Mouse (Mus musculus): ENCODE measurements around the gene Col15a1. TPM values are rescaled to one million over a fixed set of nuclear protein-coding genes. Genes with fewer than 3 reads are reported as not detected.

Col15a1 gene
- total RNA-seq, 2 experiments from 2014 or later: 16.0 TPM

GRCm38 (mm10) chr4:47228945-47229344 lies 21.0 kb downstream of the Col15a1 start:
- DNase-seq (ENCODE audit: low spot score in 2 of 2): no peak

GRCm38 (mm10) chr4:47230498-47230897 lies 22.5 kb downstream of the Col15a1 start:
- no peak for DNase-seq (ENCODE audit: low spot score in 2 of 2)

GRCm38 (mm10) chr4:47231322-47231721 lies 23.4 kb downstream of the Col15a1 start:
- DNase-seq (ENCODE audit: low spot score in 2 of 2): no peak

GRCm38 (mm10) chr4:47233192-47233835 lies 25.4 kb downstream of the Col15a1 start:
- no peak for DNase-seq (ENCODE audit: low spot score in 2 of 2)

- peak; percentile 86 to 87 for DNase-seq (ENCODE audit: low spot score in 2 of 2)
These were observed 26.8 kb downstream of the Col15a1 start for GRCm38 (mm10) chr4:47234667-47235267.

DNA sequence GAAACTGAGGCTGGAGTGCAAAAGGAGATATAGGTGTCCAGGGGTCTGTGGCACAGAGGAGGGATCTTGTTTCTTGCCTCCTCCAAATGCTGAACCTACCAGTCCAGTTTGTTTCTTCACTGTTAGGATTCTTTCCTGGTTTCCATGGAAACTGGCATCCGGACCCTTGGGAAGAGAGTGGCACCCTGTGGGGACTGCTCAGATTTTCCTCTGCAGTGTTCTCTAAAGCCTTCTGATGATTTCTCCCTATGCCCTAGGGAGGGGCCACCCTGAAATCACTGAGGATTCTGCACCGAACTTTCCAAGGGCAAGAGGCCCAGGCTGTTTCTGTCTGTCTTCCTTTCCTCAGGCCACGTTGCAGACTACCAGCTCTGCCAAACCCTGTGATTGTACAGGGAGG lies 27.4 kb downstream of the Col15a1 start:
- DNase-seq (ENCODE audit: low spot score in 2 of 2): peak in 1 of 2 experiments; percentile 43

DNA sequence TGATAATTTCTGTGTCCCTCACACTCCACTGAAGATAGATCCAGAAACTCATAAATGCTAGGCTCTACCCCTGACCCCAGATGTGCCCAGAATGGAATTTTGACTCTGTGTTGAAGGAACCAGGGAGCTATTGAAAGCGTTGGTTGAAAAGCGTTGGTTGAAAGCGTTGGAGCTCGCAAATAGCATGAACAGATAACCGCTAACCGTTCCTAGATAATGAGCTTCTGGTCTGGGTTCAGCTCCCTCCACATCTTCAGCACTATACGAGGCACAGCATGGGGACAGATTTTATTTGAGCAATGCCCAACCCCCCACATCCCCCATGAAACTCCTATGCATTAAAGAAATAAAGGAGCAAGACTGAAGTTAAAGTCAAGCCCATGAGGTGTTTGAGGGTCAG lies 28.1 kb downstream of the Col15a1 start:
- no peak for DNase-seq (ENCODE audit: low spot score in 2 of 2)

GRCm38 (mm10) chr4:47237220-47237619 lies 29.3 kb downstream of the Col15a1 start:
- no peak for DNase-seq (ENCODE audit: low spot score in 2 of 2)

GRCm38 (mm10) chr4:47239114-47239513 lies 31.2 kb downstream of the Col15a1 start:
- DNase-seq (ENCODE audit: low spot score in 2 of 2): no peak

DNA sequence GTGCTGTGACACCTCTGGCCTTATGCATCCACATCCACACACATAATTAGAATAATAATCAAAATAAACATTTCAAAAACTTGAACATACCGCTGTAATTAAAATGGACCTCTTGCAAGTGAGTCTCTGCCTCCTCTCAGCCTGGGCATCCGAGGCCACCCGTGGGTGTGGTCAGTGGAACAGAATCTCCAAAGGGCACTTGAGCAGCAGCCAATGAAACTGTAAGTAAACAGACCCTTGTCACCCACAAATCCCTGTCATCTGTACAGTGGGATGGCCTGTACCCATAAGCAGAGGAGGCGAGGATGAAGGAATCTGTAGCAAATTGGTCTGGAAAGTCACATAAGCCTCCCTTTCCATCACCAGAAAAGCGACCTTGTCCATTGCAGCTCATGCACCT lies 32.9 kb downstream of the Col15a1 start:
- no peak for DNase-seq (ENCODE audit: low spot score in 2 of 2)

- DNase-seq (ENCODE audit: low spot score in 2 of 2): no peak
These were observed 34.2 kb downstream of the Col15a1 start for GRCm38 (mm10) chr4:47242127-47242526.

- no peak for DNase-seq (ENCODE audit: low spot score in 2 of 2)
These were observed 36.7 kb downstream of the Col15a1 start for GRCm38 (mm10) chr4:47244651-47245050.

DNA sequence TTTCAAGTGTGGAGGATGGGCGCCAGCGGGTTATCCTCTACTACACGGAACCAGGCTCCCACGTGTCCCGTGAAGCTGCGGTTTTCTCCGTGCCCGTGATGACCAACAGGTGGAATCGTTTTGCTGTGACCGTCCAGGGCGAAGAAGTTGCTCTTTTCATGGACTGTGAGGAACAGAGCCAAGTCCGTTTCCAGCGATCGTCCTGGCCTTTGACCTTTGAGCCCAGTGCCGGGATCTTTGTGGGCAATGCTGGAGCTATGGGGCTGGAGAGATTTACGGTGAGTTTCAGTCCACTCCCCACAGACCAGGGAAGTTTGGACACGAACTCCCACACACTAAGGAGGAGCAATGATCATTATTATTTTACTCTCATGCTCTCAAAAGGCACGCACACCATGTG lies 37.7 kb downstream of the Col15a1 start:
- DNase-seq (ENCODE audit: low spot score in 2 of 2): no peak

- DNase-seq (ENCODE audit: low spot score in 2 of 2): no peak
These were observed 38.9 kb downstream of the Col15a1 start for GRCm38 (mm10) chr4:47246811-47247210.

- DNase-seq (ENCODE audit: low spot score in 2 of 2): no peak
These were observed 39.6 kb downstream of the Col15a1 start for GRCm38 (mm10) chr4:47247574-47247973.

GRCm38 (mm10) chr4:47249193-47249592 lies 41.2 kb downstream of the Col15a1 start:
- no peak for DNase-seq (ENCODE audit: low spot score in 2 of 2)

GRCm38 (mm10) chr4:47251069-47251468 lies 43.1 kb downstream of the Col15a1 start:
- DNase-seq (ENCODE audit: low spot score in 2 of 2): peak; percentile 81 to 82

DNA sequence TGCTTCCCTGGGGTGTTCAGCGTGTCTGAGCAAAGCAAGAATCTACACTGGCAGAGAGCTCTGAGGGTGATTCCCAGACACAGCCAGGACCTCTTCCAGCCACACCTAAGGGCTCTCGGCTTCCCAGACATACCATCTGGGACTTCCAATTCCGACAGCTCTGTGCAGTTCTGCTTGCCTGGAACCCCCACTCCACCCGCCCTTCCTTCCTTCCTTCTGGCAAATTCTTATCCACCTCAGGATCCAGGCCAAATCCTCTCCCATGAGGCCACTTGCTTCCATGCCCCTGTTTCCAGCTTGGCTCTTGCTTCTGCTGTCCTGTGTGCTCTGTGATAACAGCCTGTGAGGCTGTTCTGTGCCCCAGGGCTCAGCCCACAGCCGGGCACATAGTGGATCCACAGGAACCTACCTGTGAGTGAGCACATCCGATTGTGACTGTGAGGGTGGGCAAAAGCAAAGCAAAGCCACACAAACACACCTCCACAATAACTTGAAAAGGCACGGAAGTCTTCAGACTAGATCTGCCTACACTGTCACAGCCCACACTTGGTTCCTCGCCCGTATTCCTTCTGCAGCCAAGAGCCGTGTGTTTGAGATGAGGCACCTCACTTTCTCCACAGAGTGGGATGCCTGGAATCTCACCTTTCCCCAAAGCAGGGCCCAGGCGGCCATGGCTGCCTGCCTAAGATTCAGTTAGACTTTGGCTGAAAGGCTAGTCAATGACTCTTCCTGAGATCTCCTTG lies 43.9 kb downstream of the Col15a1 start:
- no peak for DNase-seq (ENCODE audit: low spot score in 2 of 2)

DNA sequence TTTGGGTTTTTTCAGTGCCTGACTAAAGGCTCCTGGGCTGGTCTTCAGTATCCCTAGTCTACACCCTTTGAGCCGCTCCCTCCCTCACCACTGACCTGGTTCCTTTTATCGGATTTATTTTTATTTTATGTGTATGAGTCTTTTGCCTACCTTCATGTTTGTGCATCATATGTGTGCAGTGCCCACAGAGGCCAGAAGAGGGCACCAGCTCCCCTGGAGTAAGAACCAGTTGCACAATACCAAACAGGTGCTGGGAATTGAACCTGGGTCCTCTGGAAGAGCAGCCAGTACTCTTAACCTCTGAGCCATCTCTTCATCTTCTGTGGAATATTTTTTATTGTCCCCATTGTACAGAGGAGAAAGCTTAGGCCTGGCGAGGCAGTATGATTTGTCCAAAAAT lies 44.7 kb downstream of the Col15a1 start:
- no peak for DNase-seq (ENCODE audit: low spot score in 2 of 2)

GRCm38 (mm10) chr4:47255641-47256040 lies 47.7 kb downstream of the Col15a1 start:
- peak; percentile 79 to 81 for DNase-seq (ENCODE audit: low spot score in 2 of 2)

- no peak for DNase-seq (ENCODE audit: low spot score in 2 of 2)
These were observed 50.2 kb downstream of the Col15a1 start for GRCm38 (mm10) chr4:47258201-47258600.

DNA sequence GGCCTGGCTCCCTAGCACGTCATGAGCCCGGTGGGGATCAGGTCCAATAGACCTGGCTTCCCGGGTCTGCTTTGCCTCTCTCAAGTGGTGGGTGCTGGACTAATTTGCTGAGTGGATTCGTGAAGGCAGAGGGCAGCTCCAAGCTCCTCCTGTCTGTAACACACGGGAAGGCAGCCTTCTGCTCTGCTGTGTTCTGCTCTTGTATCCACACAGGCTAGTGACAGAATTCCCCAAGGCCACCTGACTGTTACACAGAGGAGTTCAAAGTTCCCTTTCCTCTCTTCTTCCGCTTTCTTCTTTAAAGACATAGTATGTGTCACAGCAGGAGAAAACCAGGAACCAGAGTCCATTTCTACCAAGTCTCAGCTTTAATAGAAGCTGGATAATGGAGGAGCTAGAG lies 53.1 kb downstream of the Col15a1 start:
- DNase-seq (ENCODE audit: low spot score in 2 of 2): no peak
